Mouse (Mus musculus) neural tube, postnatal 0 days (tissue): Measurements from ENCODE around the gene Ppp1cb. TPM values are rescaled to one million over a fixed set of nuclear protein-coding genes. Genes with fewer than 3 reads are reported as not detected.

Source experiments
- polyA plus RNA-seq: library from polyadenylated mRNA; unstranded; fragments of >200 nt; fragmentation: Nextera tagmentation; extraction: Ambion mirVana; gene quantifications from 2 replicates; pipeline ENCODE4 v1.2.1, GENCODE M21; 2015

Gene Ppp1cb
- 195 and 217 TPM in 2 replicates for polyA plus RNA-seq

DNA sequence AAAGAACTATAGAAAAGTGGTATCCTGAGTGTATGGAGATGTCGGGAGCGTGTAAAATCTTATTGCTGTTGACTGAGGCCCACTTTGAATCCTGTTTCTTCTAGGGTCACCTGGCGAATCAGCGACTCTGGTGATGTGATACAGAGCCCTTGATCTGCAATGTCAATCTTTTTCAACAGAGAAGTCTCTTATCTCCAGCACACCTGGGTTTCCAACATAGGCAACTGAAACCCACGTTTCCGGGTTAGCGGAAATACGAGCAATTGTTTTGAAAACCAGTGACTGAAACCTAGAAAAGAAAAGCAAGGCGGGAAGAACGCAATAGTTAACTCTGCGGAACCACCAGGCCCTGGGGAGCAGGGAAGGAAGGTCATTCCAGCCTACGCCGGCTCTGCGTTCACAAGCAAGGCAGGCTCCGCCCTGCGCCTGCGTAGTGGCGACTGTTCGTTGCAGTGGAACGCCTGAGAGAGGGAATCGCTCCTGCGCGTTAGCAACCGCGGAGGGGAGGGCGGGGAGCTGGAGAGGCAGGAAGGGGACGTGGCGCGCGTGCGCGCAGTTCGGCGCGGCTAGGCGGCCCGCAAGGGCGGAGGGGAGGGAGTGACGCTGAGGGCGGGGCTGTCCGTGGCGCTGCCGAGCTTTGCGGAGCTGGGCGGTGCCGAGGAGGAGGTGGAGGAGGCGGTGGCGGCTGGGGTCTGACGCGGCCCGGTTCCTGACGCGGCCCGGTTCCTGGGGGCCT lies at the start of gene Ppp1cb:
Ppp1cb (plus strand) TSS at position 436 of the 736 bp plus-strand sequence.

Other genes starting within 250 kb of the Ppp1cb start
- gene Plb1, start 226.1 kb upstream of the Ppp1cb start, polyA plus RNA-seq, result 0.22 and 0.33 TPM in 2 replicates
- 14.9 and 15.2 TPM in 2 replicates for gene Yes1, start 152.3 kb downstream of the Ppp1cb start, polyA plus RNA-seq